Mouse (Mus musculus): ENCODE measurements around the gene St6galnac5. TPM values are rescaled to one million over a fixed set of nuclear protein-coding genes. Genes with fewer than 3 reads are reported as not detected.

St6galnac5 gene
- not detected in 2 replicates for polyA plus RNA-seq (2011; ENCODE audit: insufficient read depth, insufficient read length, low replicate concordance, missing spikeins)

- Histone ChIP-seq H3K4me3 (replicated peaks; ENCODE audit: control insufficient read depth, low read depth, low read length) (no peak within 1 kb of the TSS), H3K27ac (ENCODE audit: control insufficient read depth, insufficient read depth, low read depth, low read length, poor library complexity) (no peak within 1 kb of the TSS), H3K4me1 (ENCODE audit: control insufficient read depth, insufficient read depth, low read length) (no peaks in the 10 kb centered on the region)
- TF ChIP-seq CTCF (IDR thresholded peaks at IDR 0.05; ENCODE audit: control insufficient read depth, insufficient read depth, low read length) (no peak), POLR2A (IDR thresholded peaks at IDR 0.05; ENCODE audit: borderline replicate concordance, control insufficient read depth, low read depth, low read length) (no peak)
- WGBS = under 1% methylated on average over 17 of the region's 17 CpGs
Measured at GRCm38 (mm10) chr3:152981988-152982387, at the start of gene St6galnac5. Gene St6galnac5 (minus strand): TSS chr3:152982246.

GRCm38 (mm10) chr3:153030756-153031155 is 48.7 kb upstream of the St6galnac5 start:
- 85% methylated on average over 5 of the region's 5 CpGs for WGBS
- H3K4me3 ChIP-seq (replicated peaks; ENCODE audit: control insufficient read depth, low read depth, low read length) = no peak overlapping the region
- no peak for TF ChIP-seq CTCF (IDR thresholded peaks at IDR 0.05; ENCODE audit: control insufficient read depth, insufficient read depth, low read length)
- no peak for TF ChIP-seq POLR2A (IDR thresholded peaks at IDR 0.05; ENCODE audit: borderline replicate concordance, control insufficient read depth, low read depth, low read length)
- H3K27ac ChIP-seq (ENCODE audit: control insufficient read depth, insufficient read depth, low read depth, low read length, poor library complexity) = no peak overlapping the region
- H3K4me1 ChIP-seq (ENCODE audit: control insufficient read depth, insufficient read depth, low read length) = no peaks in the 10 kb centered on the region

GRCm38 (mm10) chr3:153024016-153024415 is 42.0 kb upstream of the St6galnac5 start:
- Histone ChIP-seq H3K27ac (ENCODE audit: control insufficient read depth, insufficient read depth, low read depth, low read length, poor library complexity) (no peak overlapping the region), H3K4me3 (replicated peaks; ENCODE audit: control insufficient read depth, low read depth, low read length) (no peak overlapping the region), H3K4me1 (ENCODE audit: control insufficient read depth, insufficient read depth, low read length) (no peaks in the 10 kb centered on the region)
- 81% methylated on average over 11 of the region's 11 CpGs for WGBS
- no peak for TF ChIP-seq CTCF (IDR thresholded peaks at IDR 0.05; ENCODE audit: control insufficient read depth, insufficient read depth, low read length)
- TF ChIP-seq POLR2A (IDR thresholded peaks at IDR 0.05; ENCODE audit: borderline replicate concordance, control insufficient read depth, low read depth, low read length) = no peak

GRCm38 (mm10) chr3:153018051-153018450 is 36.0 kb upstream of the St6galnac5 start:
- 67% methylated on average over 10 of the region's 10 CpGs for WGBS
- TF ChIP-seq CTCF (IDR thresholded peaks at IDR 0.05; ENCODE audit: control insufficient read depth, insufficient read depth, low read length) (no peak), POLR2A (IDR thresholded peaks at IDR 0.05; ENCODE audit: borderline replicate concordance, control insufficient read depth, low read depth, low read length) (no peak)

GRCm38 (mm10) chr3:153016355-153016754 is 34.3 kb upstream of the St6galnac5 start:
- H3K27ac ChIP-seq (ENCODE audit: control insufficient read depth, insufficient read depth, low read depth, low read length, poor library complexity) = no peak overlapping the region
- H3K4me3 ChIP-seq (replicated peaks; ENCODE audit: control insufficient read depth, low read depth, low read length) = no peak overlapping the region
- no peak for TF ChIP-seq POLR2A (IDR thresholded peaks at IDR 0.05; ENCODE audit: borderline replicate concordance, control insufficient read depth, low read depth, low read length)
- no peak for TF ChIP-seq CTCF (IDR thresholded peaks at IDR 0.05; ENCODE audit: control insufficient read depth, insufficient read depth, low read length)
- H3K4me1 ChIP-seq (ENCODE audit: control insufficient read depth, insufficient read depth, low read length) = no peaks in the 10 kb centered on the region
- WGBS = 21% methylated on average over 8 of the region's 8 CpGs

More at GRCm38 (mm10) chr3:153018051-153018450, 36.0 kb upstream of the St6galnac5 start:
- H3K4me1 ChIP-seq (ENCODE audit: control insufficient read depth, insufficient read depth, low read length) = no peaks in the 10 kb centered on the region
- no peak overlapping the region for H3K27ac ChIP-seq (ENCODE audit: control insufficient read depth, insufficient read depth, low read depth, low read length, poor library complexity)
- H3K4me3 ChIP-seq (replicated peaks; ENCODE audit: control insufficient read depth, low read depth, low read length) = no peak overlapping the region

- Histone ChIP-seq H3K27ac (ENCODE audit: control insufficient read depth, insufficient read depth, low read depth, low read length, poor library complexity) (no peak overlapping the region), H3K4me3 (replicated peaks; ENCODE audit: control insufficient read depth, low read depth, low read length) (no peak overlapping the region), H3K4me1 (ENCODE audit: control insufficient read depth, insufficient read depth, low read length) (no peaks in the 10 kb centered on the region)
- 83% methylated on average over 6 of the region's 6 CpGs for WGBS
- TF ChIP-seq POLR2A (IDR thresholded peaks at IDR 0.05; ENCODE audit: borderline replicate concordance, control insufficient read depth, low read depth, low read length) (no peak), CTCF (IDR thresholded peaks at IDR 0.05; ENCODE audit: control insufficient read depth, insufficient read depth, low read length) (no peak)
Measured at GRCm38 (mm10) chr3:153006893-153007292, 24.8 kb upstream of the St6galnac5 start.

GRCm38 (mm10) chr3:152998901-152999300 is 16.9 kb upstream of the St6galnac5 start:
- H3K4me3 ChIP-seq (replicated peaks; ENCODE audit: control insufficient read depth, low read depth, low read length) = no peak overlapping the region
- 81% methylated on average over 5 of the region's 5 CpGs for WGBS
- H3K4me1 ChIP-seq (ENCODE audit: control insufficient read depth, insufficient read depth, low read length) = no peaks in the 10 kb centered on the region
- TF ChIP-seq CTCF (IDR thresholded peaks at IDR 0.05; ENCODE audit: control insufficient read depth, insufficient read depth, low read length) (no peak), POLR2A (IDR thresholded peaks at IDR 0.05; ENCODE audit: borderline replicate concordance, control insufficient read depth, low read depth, low read length) (no peak)
- no peak overlapping the region for H3K27ac ChIP-seq (ENCODE audit: control insufficient read depth, insufficient read depth, low read depth, low read length, poor library complexity)

GRCm38 (mm10) chr3:152998106-152998505 is 16.1 kb upstream of the St6galnac5 start:
- no peak for TF ChIP-seq POLR2A (IDR thresholded peaks at IDR 0.05; ENCODE audit: borderline replicate concordance, control insufficient read depth, low read depth, low read length)
- TF ChIP-seq CTCF (IDR thresholded peaks at IDR 0.05; ENCODE audit: control insufficient read depth, insufficient read depth, low read length) = no peak
- no peak overlapping the region for H3K27ac ChIP-seq (ENCODE audit: control insufficient read depth, insufficient read depth, low read depth, low read length, poor library complexity)
- 69% methylated on average over 5 of the region's 5 CpGs for WGBS
- H3K4me1 ChIP-seq (ENCODE audit: control insufficient read depth, insufficient read depth, low read length) = no peaks in the 10 kb centered on the region
- H3K4me3 ChIP-seq (replicated peaks; ENCODE audit: control insufficient read depth, low read depth, low read length) = no peak overlapping the region

- H3K4me1 ChIP-seq (ENCODE audit: control insufficient read depth, insufficient read depth, low read length) = no peaks in the 10 kb centered on the region
- H3K27ac ChIP-seq (ENCODE audit: control insufficient read depth, insufficient read depth, low read depth, low read length, poor library complexity) = no peak overlapping the region
- TF ChIP-seq CTCF (IDR thresholded peaks at IDR 0.05; ENCODE audit: control insufficient read depth, insufficient read depth, low read length) = no peak
- 72% methylated on average over 5 of the region's 5 CpGs for WGBS
- H3K4me3 ChIP-seq (replicated peaks; ENCODE audit: control insufficient read depth, low read depth, low read length) = no peak overlapping the region
Measured at GRCm38 (mm10) chr3:152993608-152994007, 11.6 kb upstream of the St6galnac5 start.
